Mouse (Mus musculus) forebrain, embryonic 14.5 days (tissue): ENCODE data around the gene Prtn3. TPM values are rescaled to one million over a fixed set of nuclear protein-coding genes. Genes with fewer than 3 reads are reported as not detected.

Experiments used
- ATAC-seq: fragments of 200-750 bp; cut with Nextera tagmentation; 2 replicates; pipeline ENCODE4 v1.8.0; 2017; ENCODE audit warnings: mild to moderate bottlenecking, moderate library complexity
- DNase-seq: peaks from one replicate; pipeline ENCODE4 v3.0.0-alpha.2; 2015; ENCODE audit warnings: low spot score
- H3K27ac ChIP-seq: fragments of 300-500 bp; sonication (generic); 2 replicates; pipeline ENCODE4 v1.5.1; 2014; ENCODE audit warnings: low read depth, mild to moderate bottlenecking, control low read depth, low read length, moderate library complexity
- H3K27me3 ChIP-seq: fragments of 300-500 bp; sonication (generic); replicated peaks from 2 replicates; pipeline ENCODE4 v1.6.1; 2014; ENCODE audit warnings: low read length, control low read depth, mixed read lengths; ENCODE audit not compliant: control insufficient read depth, insufficient read depth
- H3K36me3 ChIP-seq: fragments of 300-500 bp; sonication (generic); 2 replicates; pipeline ENCODE4 v1.6.1; 2014; ENCODE audit warnings: low read length, control low read depth; ENCODE audit not compliant: control insufficient read depth, insufficient read depth
- H3K4me1 ChIP-seq: fragments of 300-500 bp; sonication (generic); 2 replicates; pipeline ENCODE4 v1.6.1; 2014; ENCODE audit warnings: antibody characterized with exemption, low read length, control low read depth; ENCODE audit not compliant: control insufficient read depth, insufficient read depth
- H3K4me2 ChIP-seq: fragments of 300-500 bp; sonication (generic); 2 replicates; pipeline ENCODE4 v1.6.1; 2014; ENCODE audit warnings: mild to moderate bottlenecking, control low read depth, low read length
- H3K4me3 ChIP-seq: fragments of 300-500 bp; sonication (generic); 2 replicates; pipeline ENCODE4 v1.5.1; 2014; ENCODE audit warnings: low read depth, low read length, control low read depth
- H3K9ac ChIP-seq: fragments of 300-500 bp; sonication (generic); 2 replicates; pipeline ENCODE4 v1.6.1; 2014; ENCODE audit warnings: mild to moderate bottlenecking, low read length, control low read depth, moderate library complexity
- H3K9me3 ChIP-seq: fragments of 300-500 bp; sonication (generic); replicated peaks from 2 replicates; pipeline ENCODE4 v1.6.1; 2016; ENCODE audit warnings: low read length, control low read depth, mixed read lengths; ENCODE audit not compliant: control insufficient read depth
- WGBS: fragments of 180-500 bp; shearing (Covaris S2); extraction: QIAGEN DNeasy Blood & Tissue Kit; methylation state at CpG from one replicate; pipeline ENCODE4 v1.1.7; 2014; 5-methylcytosine and 5-hydroxymethylcytosine counted together
- polyA plus RNA-seq: library from polyadenylated mRNA; unstranded; fragments of >200 nt; fragmentation: Nextera tagmentation; extraction: Ambion mirVana; gene quantifications from 2 replicates; pipeline ENCODE4 v1.2.1, GENCODE M21; 2014

Gene Prtn3
- polyA plus RNA-seq, 1 experiment from 2014 or later = 16.9 TPM

- peak; percentile 32 for ATAC-seq
Measured at GRCm38 (mm10) chr10:79858416-79859074, 15.7 kb upstream of the Prtn3 start.

GRCm38 (mm10) chr10:79859116-79859515 is 15.2 kb upstream of the Prtn3 start:
- H3K4me3 ChIP-seq = no peak overlapping the region
- 84% methylated on average over 11 of the region's 11 CpGs for whole genome bisulfite sequencing
- peak overlapping the region; percentile 48; the same call in 1 of the 2 replicates for H3K27ac ChIP-seq
- no peak for DNase-seq
- H3K4me1 ChIP-seq = peaks cover 30% of the 10 kb centered on the region
- H3K27me3 ChIP-seq = no peaks in the 10 kb centered on the region
- no peak overlapping the region for H3K4me2 ChIP-seq
- no peak for ATAC-seq
- no peak overlapping the region for H3K9ac ChIP-seq
- H3K9me3 ChIP-seq = no peaks in the 10 kb centered on the region
- peaks cover 71% of the 10 kb centered on the region for H3K36me3 ChIP-seq

More at GRCm38 (mm10) chr10:79858416-79859074, 15.7 kb upstream of the Prtn3 start:
- no peaks in the 10 kb centered on the region for H3K9me3 ChIP-seq
- H3K9ac ChIP-seq = peak overlapping the region; percentile 94
- peaks cover 69% of the 10 kb centered on the region for H3K36me3 ChIP-seq
- peaks cover 30% of the 10 kb centered on the region for H3K4me1 ChIP-seq
- DNase-seq = peak; percentile 92
- H3K27me3 ChIP-seq = no peaks in the 10 kb centered on the region
- H3K4me2 ChIP-seq = peak overlapping the region; percentile 82
- peak overlapping the region; percentile 97; the same call in 1 of the 2 replicates for H3K4me3 ChIP-seq
- WGBS = 38% methylated on average over 17 of the region's 17 CpGs
- peak overlapping the region; percentile 70 for H3K27ac ChIP-seq

- H3K27ac ChIP-seq = no peak overlapping the region
Measured at GRCm38 (mm10) chr10:79860079-79860911, 14.0 kb upstream of the Prtn3 start.

GRCm38 (mm10) chr10:79861230-79862048 is 12.8 kb upstream of the Prtn3 start:
- Histone ChIP-seq H3K4me3 (no peak overlapping the region), H3K9me3 (no peaks in the 10 kb centered on the region), H3K9ac (no peak overlapping the region), H3K4me2 (no peak overlapping the region), H3K36me3 (peaks cover 93% of the 10 kb centered on the region), H3K27me3 (no peaks in the 10 kb centered on the region), H3K4me1 (peaks cover 28% of the 10 kb centered on the region), H3K27ac (no peak overlapping the region)
- DNase-seq (no peak), ATAC-seq (no peak)
- WGBS = 84% methylated on average over 25 of the region's 25 CpGs

More at GRCm38 (mm10) chr10:79860079-79860911, 14.0 kb upstream of the Prtn3 start:
- no peak for DNase-seq
- no peak for ATAC-seq
- Histone ChIP-seq H3K9ac (no peak overlapping the region), H3K36me3 (peaks cover 83% of the 10 kb centered on the region), H3K27me3 (no peaks in the 10 kb centered on the region), H3K4me3 (no peak overlapping the region), H3K4me2 (no peak overlapping the region), H3K9me3 (no peaks in the 10 kb centered on the region), H3K4me1 (peaks cover 30% of the 10 kb centered on the region)
- 93% methylated on average over 26 of the region's 26 CpGs for WGBS

- ATAC-seq (no peak), DNase-seq (no peak)
- Histone ChIP-seq H3K4me1 (peaks cover 20% of the 10 kb centered on the region), H3K36me3 (peaks cover 93% of the 10 kb centered on the region), H3K4me3 (no peak overlapping the region), H3K9ac (no peak overlapping the region), H3K4me2 (no peak overlapping the region), H3K27ac (no peak overlapping the region), H3K9me3 (no peaks in the 10 kb centered on the region), H3K27me3 (no peaks in the 10 kb centered on the region)
- WGBS = 80% methylated on average over 23 of the region's 23 CpGs
Measured at GRCm38 (mm10) chr10:79862049-79862788, 12.1 kb upstream of the Prtn3 start.

- Histone ChIP-seq H3K4me3 (no peak overlapping the region), H3K36me3 (peaks cover 90% of the 10 kb centered on the region), H3K27ac (no peak overlapping the region; the same call in 1 of the 2 replicates), H3K9me3 (no peaks in the 10 kb centered on the region), H3K4me2 (no peak overlapping the region), H3K9ac (no peak overlapping the region), H3K4me1 (peaks cover 13% of the 10 kb centered on the region), H3K27me3 (no peaks in the 10 kb centered on the region)
- DNase-seq (no peak), ATAC-seq (no peak)
- WGBS = 73% methylated on average over 10 of the region's 10 CpGs
Measured at GRCm38 (mm10) chr10:79862925-79863324, 11.4 kb upstream of the Prtn3 start.

GRCm38 (mm10) chr10:79864351-79865188 is 9.7 kb upstream of the Prtn3 start:
- DNase-seq (no peak), ATAC-seq (peak; percentile 45)
- H3K4me1 ChIP-seq = peaks cover 4% of the 10 kb centered on the region; the same call in 1 of the 2 replicates
- 63% methylated on average over 10 of the region's 10 CpGs for WGBS
- H3K27ac ChIP-seq = peak overlapping the region; percentile 39; the same call in 1 of the 2 replicates
- no peaks in the 10 kb centered on the region for H3K27me3 ChIP-seq
- no peaks in the 10 kb centered on the region for H3K9me3 ChIP-seq
- peak overlapping the region; percentile 25; the same call in 1 of the 2 replicates for H3K9ac ChIP-seq
- H3K4me2 ChIP-seq = no peak overlapping the region
- H3K36me3 ChIP-seq = peaks cover 87% of the 10 kb centered on the region
- H3K4me3 ChIP-seq = no peak overlapping the region
